Mouse (Mus musculus) neural tube, embryonic 15.5 days (tissue): ENCODE results near the gene Chrng. TPM values are rescaled to one million over a fixed set of nuclear protein-coding genes. Genes with fewer than 3 reads are reported as not detected.

Experiments
- ATAC-seq: fragments of 200-750 bp; cut with Nextera tagmentation; 2 replicates; pipeline ENCODE4 v1.8.0; 2017; ENCODE audit warnings: mild to moderate bottlenecking, moderate TSS enrichment, moderate library complexity; ENCODE audit not compliant: low FRiP score
- H3K27ac ChIP-seq: fragments of 300-500 bp; sonication (generic); replicated peaks from 2 replicates; pipeline ENCODE4 v1.5.1; 2015; ENCODE audit warnings: mild to moderate bottlenecking, inconsistent platforms
- H3K27me3 ChIP-seq: fragments of 300-500 bp; sonication (generic); replicated peaks from 2 replicates; pipeline ENCODE4 v1.6.1; 2015; ENCODE audit warnings: inconsistent platforms
- H3K36me3 ChIP-seq: fragments of 300-500 bp; sonication (generic); 2 replicates; pipeline ENCODE4 v1.6.1; 2015; ENCODE audit warnings: inconsistent platforms
- H3K4me1 ChIP-seq: fragments of 300-500 bp; sonication (generic); 2 replicates; pipeline ENCODE4 v1.6.1; 2015; ENCODE audit warnings: inconsistent platforms
- H3K4me2 ChIP-seq: fragments of 300-500 bp; sonication (generic); 2 replicates; pipeline ENCODE4 v1.6.1; 2015; ENCODE audit warnings: inconsistent platforms, mild to moderate bottlenecking, moderate library complexity
- H3K4me3 ChIP-seq: fragments of 300-500 bp; sonication (generic); replicated peaks from 2 replicates; pipeline ENCODE4 v1.5.1; 2015; ENCODE audit warnings: mild to moderate bottlenecking, inconsistent platforms
- H3K9ac ChIP-seq: fragments of 300-500 bp; sonication (generic); replicated peaks from 2 replicates; pipeline ENCODE4 v1.6.1; 2015; ENCODE audit warnings: mild to moderate bottlenecking, inconsistent platforms
- H3K9me3 ChIP-seq: fragments of 300-500 bp; sonication (generic); replicated peaks from 2 replicates; pipeline ENCODE4 v1.6.1; 2016; ENCODE audit warnings: inconsistent platforms
- WGBS: fragments of 180-500 bp; shearing (Covaris S2); methylation state at CpG from one replicate; pipeline ENCODE4 v1.1.7; 2015; ENCODE audit warnings: mixed read lengths; 5-methylcytosine and 5-hydroxymethylcytosine counted together
- polyA plus RNA-seq: library from polyadenylated mRNA; unstranded; fragments of >200 nt; fragmentation: Nextera tagmentation; extraction: Ambion mirVana; gene quantifications from 2 replicates; pipeline ENCODE4 v1.2.1, GENCODE M21; 2015

Gene Chrng
- polyA plus RNA-seq, 1 experiment from 2014 or later, result 1.5 TPM

DNA sequence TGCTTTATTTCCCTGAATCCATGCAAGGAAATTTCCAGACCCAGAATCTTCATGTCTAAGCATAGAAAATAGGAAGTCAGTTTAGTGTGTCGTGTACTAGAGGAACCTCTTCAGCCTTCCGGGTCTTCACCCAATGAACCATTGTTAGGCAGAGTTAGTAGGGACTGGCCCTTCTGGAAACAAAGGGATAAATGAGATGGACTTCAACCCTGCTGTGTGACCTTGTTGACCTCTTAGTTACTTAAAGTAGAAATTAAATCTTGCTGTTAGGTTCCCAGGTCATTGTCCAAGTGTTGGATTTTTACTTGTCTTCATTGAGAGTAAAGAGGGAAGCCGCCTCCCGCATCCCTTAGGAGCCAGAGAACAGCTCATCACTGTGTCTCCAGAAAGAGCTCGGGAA is 26.1 kb downstream of the Chrng start:
- Histone ChIP-seq H3K9me3 (no peaks in the 10 kb centered on the region), H3K27me3 (no peaks in the 10 kb centered on the region), H3K36me3 (peaks cover 93% of the 10 kb centered on the region), H3K4me3 (no peak overlapping the region), H3K4me1 (no peaks in the 10 kb centered on the region), H3K27ac (no peak overlapping the region), H3K9ac (no peak overlapping the region), H3K4me2 (no peak overlapping the region)
- 68% methylated on average over 5 of the region's 5 CpGs for WGBS
- ATAC-seq, result no peak

- 89% methylated on average over 7 of the region's 7 CpGs for WGBS
- Histone ChIP-seq H3K4me3 (no peak overlapping the region), H3K36me3 (peaks cover 91% of the 10 kb centered on the region), H3K9me3 (no peaks in the 10 kb centered on the region), H3K4me1 (no peaks in the 10 kb centered on the region), H3K27ac (no peak overlapping the region), H3K9ac (no peak overlapping the region), H3K27me3 (no peaks in the 10 kb centered on the region), H3K4me2 (no peak overlapping the region)
- ATAC-seq, result no peak
Observed at GRCm38 (mm10) chr1:87232197-87232596, 27.7 kb downstream of the Chrng start.

DNA sequence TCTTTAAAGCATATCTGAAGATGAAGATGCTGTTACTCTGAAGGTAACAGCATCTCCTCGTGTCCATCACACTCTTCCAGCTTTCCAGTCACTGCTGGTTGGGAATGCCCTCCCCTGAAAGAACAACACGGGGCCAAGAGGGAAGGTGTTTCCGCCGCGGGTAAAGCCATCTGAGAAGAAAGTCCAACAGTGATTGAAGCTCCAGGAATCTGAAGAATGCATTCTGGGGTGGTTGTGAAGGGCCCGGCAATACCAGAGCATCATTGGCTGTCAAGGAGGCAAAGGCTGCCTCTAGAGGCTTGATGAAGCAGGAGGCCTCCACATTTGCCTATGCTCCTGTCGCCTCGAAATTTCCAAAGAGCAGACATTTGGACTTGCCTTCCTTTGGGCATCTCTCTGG is 34.6 kb downstream of the Chrng start:
- H3K27me3 ChIP-seq, result no peaks in the 10 kb centered on the region
- WGBS, result 82% methylated on average over 8 of the region's 8 CpGs
- H3K36me3 ChIP-seq, result peaks cover 53% of the 10 kb centered on the region
- H3K9ac ChIP-seq, result no peak overlapping the region
- H3K27ac ChIP-seq, result no peak overlapping the region
- H3K4me3 ChIP-seq, result no peak overlapping the region
- no peaks in the 10 kb centered on the region for H3K4me1 ChIP-seq
- H3K9me3 ChIP-seq, result no peaks in the 10 kb centered on the region
- H3K4me2 ChIP-seq, result no peak overlapping the region
- no peak for ATAC-seq

DNA sequence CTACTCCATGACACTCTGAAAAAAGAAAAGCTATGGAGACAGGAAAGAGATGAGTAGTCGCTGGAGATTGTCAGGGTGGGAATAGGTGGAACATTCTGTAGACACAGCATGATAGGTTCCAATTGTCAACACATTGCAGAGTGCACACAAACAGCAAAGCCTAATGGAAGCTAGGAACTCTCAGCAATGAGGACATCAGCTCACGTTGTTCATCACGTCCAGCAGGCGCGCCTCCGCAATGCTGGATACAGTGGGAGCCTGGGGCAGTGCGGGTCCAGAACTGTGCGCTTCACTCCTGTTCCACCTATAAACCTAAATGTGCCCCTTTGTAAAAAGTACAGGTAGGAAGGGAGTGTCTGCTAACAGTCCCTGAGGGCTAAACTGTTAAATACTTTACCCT is 38.6 kb downstream of the Chrng start:
- Histone ChIP-seq H3K27me3 (no peaks in the 10 kb centered on the region), H3K9ac (no peak overlapping the region), H3K9me3 (no peaks in the 10 kb centered on the region), H3K36me3 (peaks cover 18% of the 10 kb centered on the region), H3K4me1 (peaks cover 3% of the 10 kb centered on the region; the same call in 1 of the 2 replicates), H3K4me3 (no peak overlapping the region), H3K27ac (no peak overlapping the region), H3K4me2 (no peak overlapping the region)
- 90% methylated on average over 8 of the region's 8 CpGs for WGBS
- no peak for ATAC-seq

- no peak overlapping the region for H3K9ac ChIP-seq
- H3K4me2 ChIP-seq, result no peak overlapping the region
- no peak overlapping the region for H3K27ac ChIP-seq
- no peaks in the 10 kb centered on the region for H3K9me3 ChIP-seq
- no peaks in the 10 kb centered on the region for H3K36me3 ChIP-seq
- peaks cover 3% of the 10 kb centered on the region; the same call in 1 of the 2 replicates for H3K4me1 ChIP-seq
- H3K4me3 ChIP-seq, result no peak overlapping the region
- no peaks in the 10 kb centered on the region for H3K27me3 ChIP-seq
- WGBS, result 53% methylated on average over 1 of the region's 1 CpGs
- ATAC-seq, result no peak
Observed at GRCm38 (mm10) chr1:87245430-87245829, 41.0 kb downstream of the Chrng start.

DNA sequence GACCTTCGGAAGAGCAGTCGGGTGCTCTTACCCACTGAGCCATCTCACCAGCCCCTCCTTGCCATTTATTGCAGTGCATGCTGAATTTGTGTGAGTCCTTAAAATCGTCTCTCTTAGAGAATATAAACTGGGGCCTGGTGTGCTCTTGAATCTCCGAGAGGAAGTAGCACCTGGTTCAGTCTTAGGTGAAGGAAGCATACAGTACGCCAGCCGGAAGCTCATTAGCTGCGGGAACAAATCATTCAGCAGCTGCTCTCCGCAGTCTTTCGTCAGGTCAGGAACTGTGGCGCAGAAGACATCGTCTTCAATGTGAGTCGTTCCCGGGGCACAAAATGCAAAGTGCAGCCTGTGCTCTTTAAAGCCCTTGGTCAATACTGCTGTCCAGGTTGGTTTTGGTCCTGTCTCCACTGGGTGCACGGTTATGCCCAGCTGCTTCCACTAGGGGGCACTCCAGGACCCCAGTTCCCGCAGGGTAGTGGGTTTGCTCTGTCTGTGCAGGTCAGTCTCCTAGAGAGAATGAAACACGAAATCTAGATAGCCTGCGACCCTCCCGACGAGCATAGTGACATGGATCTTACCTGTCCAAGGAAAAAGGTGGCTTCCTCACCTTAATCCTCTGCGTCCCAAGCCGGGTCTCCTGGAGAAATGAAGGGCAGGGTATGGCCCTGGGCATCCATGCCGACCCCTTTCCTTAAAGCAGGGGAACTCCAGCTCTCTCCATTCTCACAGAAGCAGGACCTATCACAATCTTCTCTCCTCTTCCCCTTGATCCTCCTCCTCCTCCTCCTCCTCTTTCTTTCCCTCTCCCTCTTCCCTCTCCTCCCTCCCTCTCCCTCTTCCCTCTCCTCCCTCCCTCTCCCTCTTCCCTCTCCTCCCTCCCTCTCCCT is 41.7 kb downstream of the Chrng start:
- WGBS, result 26% methylated on average over 22 of the region's 22 CpGs
- Histone ChIP-seq H3K27me3 (no peaks in the 10 kb centered on the region), H3K9me3 (no peaks in the 10 kb centered on the region), H3K36me3 (no peaks in the 10 kb centered on the region), H3K27ac (no peak overlapping the region), H3K9ac (no peak overlapping the region), H3K4me2 (peak overlapping the region; percentile 44), H3K4me1 (peaks cover 3% of the 10 kb centered on the region; the same call in 1 of the 2 replicates), H3K4me3 (peak overlapping the region; percentile 19)
- peak; percentile 88 for ATAC-seq

GRCm38 (mm10) chr1:87252040-87252609 is 47.7 kb downstream of the Chrng start:
- Histone ChIP-seq H3K4me3 (no peak overlapping the region), H3K36me3 (no peaks in the 10 kb centered on the region), H3K9me3 (no peaks in the 10 kb centered on the region), H3K4me2 (no peak overlapping the region), H3K4me1 (no peaks in the 10 kb centered on the region), H3K27me3 (no peaks in the 10 kb centered on the region), H3K9ac (no peak overlapping the region), H3K27ac (no peak overlapping the region)
- no peak for ATAC-seq
- WGBS, result 51% methylated on average over 5 of the region's 5 CpGs

GRCm38 (mm10) chr1:87255173-87255572 is 50.7 kb downstream of the Chrng start:
- WGBS, result 72% methylated on average over 4 of the region's 4 CpGs
- ATAC-seq, result no peak
- no peaks in the 10 kb centered on the region for H3K36me3 ChIP-seq
- no peak overlapping the region for H3K4me2 ChIP-seq
- no peak overlapping the region for H3K9ac ChIP-seq
- no peaks in the 10 kb centered on the region for H3K9me3 ChIP-seq
- no peak overlapping the region for H3K27ac ChIP-seq
- no peak overlapping the region for H3K4me3 ChIP-seq
- peaks cover 3% of the 10 kb centered on the region; the same call in 1 of the 2 replicates for H3K27me3 ChIP-seq
- H3K4me1 ChIP-seq, result no peaks in the 10 kb centered on the region

- peaks cover 15% of the 10 kb centered on the region for H3K27me3 ChIP-seq
- H3K9ac ChIP-seq, result no peak overlapping the region
- no peaks in the 10 kb centered on the region for H3K36me3 ChIP-seq
- H3K4me2 ChIP-seq, result no peak overlapping the region
- H3K4me3 ChIP-seq, result no peak overlapping the region
- no peaks in the 10 kb centered on the region for H3K4me1 ChIP-seq
- 7% methylated on average over 11 of the region's 11 CpGs for WGBS
- H3K9me3 ChIP-seq, result no peaks in the 10 kb centered on the region
- no peak for ATAC-seq
- no peak overlapping the region for H3K27ac ChIP-seq
Observed at GRCm38 (mm10) chr1:87257691-87258090, 53.2 kb downstream of the Chrng start.

DNA sequence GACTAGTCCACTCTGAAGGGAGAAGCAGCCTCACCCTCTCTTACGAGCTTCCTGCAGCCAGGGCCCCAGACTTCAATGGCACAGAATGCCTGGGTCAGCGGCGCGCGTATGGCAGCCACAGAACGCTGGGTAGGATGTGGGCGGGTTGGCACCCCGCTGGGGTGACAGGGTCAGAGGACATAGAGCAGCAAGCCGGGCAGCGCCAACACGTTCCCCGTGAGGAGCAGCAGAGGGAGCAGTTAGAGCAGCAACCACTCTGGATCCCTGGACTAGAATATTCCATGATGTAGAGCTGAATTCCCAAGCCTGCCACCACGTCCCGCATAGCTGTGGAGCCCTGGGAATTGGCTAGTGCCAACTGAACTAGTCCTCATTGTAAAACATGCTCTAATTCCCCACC is 54.0 kb downstream of the Chrng start:
- WGBS, result 12% methylated on average over 14 of the region's 14 CpGs
- H3K4me3 ChIP-seq, result no peak overlapping the region
- no peak for ATAC-seq
- H3K27me3 ChIP-seq, result peaks cover 22% of the 10 kb centered on the region
- peaks cover 6% of the 10 kb centered on the region for H3K4me1 ChIP-seq
- no peak overlapping the region for H3K27ac ChIP-seq
- H3K9me3 ChIP-seq, result no peaks in the 10 kb centered on the region
- no peak overlapping the region for H3K9ac ChIP-seq
- H3K36me3 ChIP-seq, result no peaks in the 10 kb centered on the region
- no peak overlapping the region for H3K4me2 ChIP-seq

- Histone ChIP-seq H3K9me3 (no peaks in the 10 kb centered on the region), H3K4me1 (peaks cover 14% of the 10 kb centered on the region), H3K4me3 (no peak overlapping the region), H3K36me3 (no peaks in the 10 kb centered on the region), H3K4me2 (no peak overlapping the region), H3K27ac (no peak overlapping the region), H3K9ac (no peak overlapping the region), H3K27me3 (peaks cover 31% of the 10 kb centered on the region)
- ATAC-seq, result no peak
- 87% methylated on average over 2 of the region's 2 CpGs for WGBS
Observed at GRCm38 (mm10) chr1:87259316-87259715, 54.9 kb downstream of the Chrng start.
